Mouse (Mus musculus): Measurements from ENCODE around the gene Pctp. TPM values are rescaled to one million over a fixed set of nuclear protein-coding genes. Genes with fewer than 3 reads are reported as not detected.

Pctp gene
- total RNA-seq, 2 experiments from 2014 or later, result 0.86 to 1.3 TPM

DNA sequence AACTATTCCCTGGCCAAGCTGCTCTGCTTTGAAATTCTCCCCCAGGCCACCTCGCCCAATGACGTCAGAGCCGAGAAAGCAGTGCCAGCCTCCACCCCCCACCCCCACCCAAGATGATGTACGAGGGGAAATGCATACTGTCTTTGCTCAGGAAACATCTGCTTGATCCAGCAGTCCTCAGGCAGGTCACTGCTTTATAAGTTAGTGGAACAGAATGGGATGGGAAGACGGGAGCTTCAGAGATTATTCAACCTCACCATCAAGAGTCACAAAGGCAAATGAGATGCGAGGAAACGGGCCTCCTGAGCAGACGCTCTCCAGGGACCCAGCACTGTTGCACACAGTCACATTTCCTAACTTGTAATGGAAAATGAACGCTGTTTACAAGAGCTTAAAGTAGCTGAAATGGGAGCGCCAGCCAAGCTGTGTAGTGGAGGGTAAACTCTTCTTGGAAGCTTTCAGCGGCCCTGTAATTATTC, 24.3 kb downstream of the Pctp start:
- DNase-seq (ENCODE audit: low spot score in 2 of 2), result no peak

DNA sequence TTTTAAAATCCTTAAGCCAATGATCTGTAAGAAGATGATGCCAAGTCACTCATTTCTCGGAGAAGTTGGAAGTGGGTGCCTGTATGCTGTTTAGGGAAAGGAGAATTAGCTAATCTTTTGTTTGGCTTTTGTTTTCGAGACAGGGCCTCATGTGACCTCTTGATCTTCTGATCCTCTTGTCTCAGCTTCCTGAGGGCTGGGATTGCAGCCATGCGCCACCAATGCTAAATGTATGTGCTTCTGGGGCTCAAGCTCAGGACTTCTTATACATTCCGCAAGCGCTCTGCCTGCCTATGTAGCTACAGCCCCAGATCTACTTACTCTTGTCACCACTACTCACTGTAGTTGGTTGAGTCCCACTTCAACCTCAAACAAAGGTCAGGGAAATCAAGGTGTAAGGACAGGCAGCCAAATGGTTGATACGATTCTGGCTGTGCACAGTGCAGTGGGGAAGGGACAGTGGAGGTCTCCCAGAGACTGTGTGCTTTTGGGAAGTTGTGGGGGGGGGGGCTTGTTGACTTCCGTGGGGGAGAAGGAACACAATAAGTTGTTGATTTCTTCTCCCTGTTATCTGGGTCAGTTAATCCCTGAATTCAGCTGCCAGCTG, 24.8 kb downstream of the Pctp start:
- DNase-seq (ENCODE audit: low spot score in 2 of 2), result no peak

DNA sequence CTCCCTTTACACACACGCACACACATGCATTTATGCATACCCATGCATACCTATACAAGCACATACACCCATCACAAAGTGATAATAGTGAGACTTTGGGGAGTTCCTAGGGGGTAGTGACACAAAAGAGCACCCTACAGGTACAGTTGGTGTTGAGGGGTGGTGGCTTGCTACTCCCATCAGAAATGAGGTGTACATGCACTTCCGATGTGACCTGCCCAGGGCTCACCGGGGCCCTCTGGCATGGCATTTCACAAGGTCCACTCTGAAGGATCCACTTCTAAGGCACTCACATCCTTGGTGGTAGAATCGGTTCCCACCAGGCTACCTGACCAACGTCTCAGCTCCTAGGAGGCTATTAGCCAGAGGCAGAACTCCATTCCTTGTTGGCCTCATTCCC, 26.3 kb downstream of the Pctp start:
- no peak for DNase-seq (ENCODE audit: low spot score in 2 of 2)

DNA sequence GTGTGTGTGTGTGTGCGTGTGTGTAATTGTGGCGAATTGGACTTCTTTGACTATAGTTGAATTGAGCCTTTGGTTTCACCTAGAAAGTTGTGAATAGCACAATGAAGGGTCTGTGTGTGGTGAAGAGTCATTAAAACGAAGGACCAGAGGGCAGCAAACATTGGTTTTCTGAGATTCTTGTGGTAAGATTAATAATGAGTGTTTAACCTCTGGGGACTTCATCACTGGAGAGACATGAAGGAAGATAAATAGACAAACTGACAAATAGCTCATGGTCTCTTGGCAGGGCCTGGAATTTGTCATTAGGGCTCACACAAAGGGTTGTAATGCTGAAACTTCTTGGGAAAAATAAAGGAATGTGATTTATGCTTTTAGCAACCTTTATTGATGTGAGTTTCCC, 31.4 kb downstream of the Pctp start:
- DNase-seq (ENCODE audit: low spot score in 2 of 2), result no peak

DNA sequence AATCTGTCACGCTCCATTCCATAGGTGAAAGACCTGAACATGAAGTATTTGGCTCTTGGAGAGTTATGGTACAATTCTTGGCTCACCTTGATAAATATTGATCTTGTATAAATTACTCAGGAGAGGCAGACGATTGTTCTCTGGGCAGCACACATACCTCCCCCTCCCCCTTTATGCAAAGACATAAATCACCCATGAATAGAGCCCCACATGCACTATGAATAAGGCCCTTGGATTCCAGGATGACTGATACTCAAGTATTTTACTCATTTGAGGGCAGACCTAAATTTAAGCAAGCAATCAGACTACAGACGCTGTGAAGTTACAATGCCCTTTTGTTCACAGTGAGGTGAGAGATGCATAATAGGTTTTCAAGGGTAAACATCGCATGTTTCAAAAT, 32.0 kb downstream of the Pctp start:
- DNase-seq (ENCODE audit: low spot score in 2 of 2), result no peak

DNA sequence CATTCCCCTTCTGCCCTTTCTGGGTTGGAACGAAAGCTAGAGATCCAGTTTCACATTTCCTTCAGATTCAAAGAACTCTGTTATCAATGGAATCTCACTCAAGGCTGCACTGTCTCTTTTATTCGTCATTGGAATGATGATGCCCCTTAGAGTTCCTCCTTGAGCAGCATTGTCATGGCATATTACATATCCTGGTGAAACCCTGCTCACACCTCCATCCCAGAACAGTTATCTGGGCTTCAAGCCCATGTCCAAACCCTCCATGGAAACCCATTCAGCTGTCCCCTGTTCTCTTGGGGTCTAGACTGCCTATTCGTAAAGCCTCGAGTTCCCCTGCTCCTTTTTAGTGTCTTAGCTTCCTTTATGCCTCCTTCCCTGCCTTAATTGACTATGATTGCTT, 33.6 kb downstream of the Pctp start:
- DNase-seq (ENCODE audit: low spot score in 2 of 2), result no peak

DNA sequence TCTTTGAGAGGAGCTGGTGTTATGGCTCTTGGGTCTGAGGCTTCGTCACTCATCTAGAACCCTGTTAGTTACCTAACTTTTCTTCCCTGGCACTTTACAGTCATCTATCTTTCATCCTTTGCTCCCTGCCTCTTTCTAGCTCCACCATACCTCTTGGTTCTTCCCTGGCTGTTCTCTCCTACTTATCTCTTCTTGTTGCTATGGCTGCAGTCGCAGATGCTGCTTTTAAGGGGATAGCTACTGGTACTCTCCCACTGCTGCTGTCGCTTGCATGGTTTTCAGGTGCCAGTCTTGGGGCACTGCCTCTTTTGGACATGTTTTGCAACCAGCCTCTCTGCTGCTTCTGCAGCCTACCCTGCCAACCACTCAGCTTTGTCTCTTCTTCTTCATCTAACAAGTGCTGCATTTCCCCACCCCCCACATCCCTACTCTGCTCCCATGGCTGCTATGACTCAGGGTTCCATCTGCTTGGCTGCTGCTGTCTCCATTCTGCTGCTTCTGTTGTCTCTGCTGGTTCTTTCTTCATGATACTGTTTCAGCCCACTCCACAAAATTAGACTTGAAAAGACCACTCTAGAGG, 51.9 kb downstream of the Pctp start:
- peak; percentile 54 to 62 for DNase-seq (ENCODE audit: low spot score in 2 of 2)

DNA sequence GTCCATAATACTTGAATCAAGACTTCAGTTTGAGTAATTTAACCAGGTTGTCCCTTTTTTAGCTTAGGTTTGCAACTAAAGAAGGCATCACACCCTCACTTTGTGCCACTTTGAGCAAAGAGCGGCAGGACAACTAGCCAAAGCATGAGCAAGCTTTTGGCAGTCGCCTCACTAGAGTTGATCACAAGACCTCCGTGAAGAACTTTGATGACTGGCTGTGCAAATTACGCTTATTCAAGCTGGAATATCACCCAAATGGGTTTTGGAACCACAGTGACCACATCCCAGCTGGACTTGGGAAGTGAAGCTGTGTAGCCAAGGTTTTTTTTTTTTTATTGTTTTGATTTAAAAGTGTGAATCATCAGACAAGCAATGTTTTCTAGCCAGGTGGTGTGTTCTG, 54.9 kb downstream of the Pctp start:
- no peak for DNase-seq (ENCODE audit: low spot score in 2 of 2)

DNA sequence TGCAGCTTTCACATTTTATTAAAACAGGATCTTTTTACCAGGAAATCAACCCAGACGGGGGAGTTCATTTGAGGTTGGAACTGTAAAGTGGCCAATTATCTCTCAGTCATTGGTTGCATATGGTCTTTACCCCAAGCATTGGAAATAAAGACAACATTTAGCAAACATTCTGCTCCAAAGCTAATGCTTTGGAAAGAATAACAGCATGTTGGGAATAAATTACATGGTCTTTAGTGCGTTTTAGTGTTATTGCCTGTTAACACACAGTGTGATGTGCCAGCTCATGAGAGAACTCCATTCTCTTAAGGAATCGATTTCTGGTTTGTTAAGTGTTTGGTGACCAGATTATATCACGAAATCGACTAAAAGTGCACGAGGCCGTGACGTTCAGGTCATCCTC, 57.5 kb downstream of the Pctp start:
- DNase-seq (ENCODE audit: low spot score in 2 of 2), result no peak

DNA sequence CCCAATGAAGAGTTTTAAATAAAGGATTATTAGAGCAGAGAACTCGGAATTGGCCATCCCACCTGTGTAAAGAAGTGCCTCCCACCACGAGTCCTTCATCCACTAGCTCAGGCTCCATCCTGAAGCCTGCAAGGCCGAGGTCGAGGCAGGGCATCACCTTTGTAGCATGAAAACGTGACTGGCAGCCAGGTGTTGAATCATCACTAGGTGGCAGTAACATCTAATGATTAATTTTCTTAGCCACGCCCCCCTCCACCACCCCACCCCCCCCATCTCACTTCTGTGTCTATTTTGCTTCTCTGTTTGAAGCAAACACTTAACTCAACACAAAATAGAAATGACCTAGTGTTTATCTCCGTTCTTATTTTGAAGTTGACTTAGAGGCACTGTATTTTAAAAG, 65.5 kb downstream of the Pctp start:
- DNase-seq (ENCODE audit: low spot score in 2 of 2), result no peak

Other genes starting within 250 kb of the Pctp start
- 10 to 100 TPM; 11.2 to 11.3 TPM for gene Ankfn1, start 225.2 kb downstream of the Pctp start, total RNA-seq (2021)
- gene Tmem100, start 27.5 kb upstream of the Pctp start, total RNA-seq (2021), result 10 to 100 TPM; 12.3 to 18.2 TPM
- 1 to 10 TPM; 4.1 to 4.7 TPM for gene Gm45716, start 184.8 kb upstream of the Pctp start, total RNA-seq (2021)
- 100 to 1,000 TPM; 217 TPM for gene Mmd, start 246.6 kb upstream of the Pctp start, total RNA-seq (2021)

Data from left cerebral cortex, adult 18-20 months (tissue).